Mouse (Mus musculus) cerebellum, adult 2 months (tissue): ENCODE data around the gene Ccdc86.

Experiments used
- CTCF ChIP-seq: fragments of 200-500 bp; IDR thresholded peaks from 2 replicates; pipeline ENCODE4 v1.5.1; 2011; ENCODE audit warnings: low read depth, mild to moderate bottlenecking, control low read depth, low read length, moderate library complexity, borderline replicate concordance; ENCODE audit not compliant: insufficient read depth
- POLR2A ChIP-seq: fragments of 200-500 bp; IDR thresholded peaks from 2 replicates; pipeline ENCODE4 v1.6.1; 2011; ENCODE audit warnings: low read length, control low read depth, borderline replicate concordance; ENCODE audit not compliant: insufficient read depth

GRCm38 (mm10) chr19:10940801-10941457, 8.1 kb downstream of the Ccdc86 start:
- TF ChIP-seq CTCF, result no peak
- TF ChIP-seq POLR2A, result no peak; the same call in 1 of the 2 replicates
